Mouse (Mus musculus) stomach, embryonic 14.5 days (tissue): Measurements from ENCODE around the gene 2200002D01Rik. TPM values are rescaled to one million over a fixed set of nuclear protein-coding genes. Genes with fewer than 3 reads are reported as not detected.
A peak's percentile ranks its signal among the peaks of the same experiment; 100 is the strongest.

Experiments
- ATAC-seq: fragments of 200-750 bp; cut with Nextera tagmentation; 2 replicates; pipeline ENCODE4 v1.8.0; 2017; ENCODE audit warnings: low read depth, moderate TSS enrichment; ENCODE audit not compliant: insufficient number of reproducible peaks, insufficient read depth, low FRiP score
- H3K27ac ChIP-seq: fragments of 300-500 bp; sonication (generic); 2 replicates; pipeline ENCODE4 v1.5.1; 2014; ENCODE audit warnings: mild to moderate bottlenecking, low read length, moderate library complexity, mixed read lengths
- H3K27me3 ChIP-seq: fragments of 300-500 bp; sonication (generic); 2 replicates; pipeline ENCODE4 v1.6.1; 2014; ENCODE audit warnings: low read length, control low read depth, mixed read lengths; ENCODE audit not compliant: control insufficient read depth, insufficient read depth
- H3K36me3 ChIP-seq: fragments of 300-500 bp; sonication (generic); 2 replicates; pipeline ENCODE4 v1.6.1; 2014; ENCODE audit warnings: mild to moderate bottlenecking, control low read depth, low read length, moderate library complexity, mixed read lengths; ENCODE audit not compliant: control insufficient read depth, insufficient read depth
- H3K4me1 ChIP-seq: fragments of 300-500 bp; sonication (generic); 2 replicates; pipeline ENCODE4 v1.6.1; 2014; ENCODE audit warnings: low read length, control low read depth, mixed read lengths; ENCODE audit not compliant: control insufficient read depth, insufficient read depth
- H3K4me2 ChIP-seq: fragments of 300-500 bp; sonication (generic); replicated peaks from 2 replicates; pipeline ENCODE4 v1.6.1; 2014; ENCODE audit warnings: low read depth, low read length, control low read depth
- H3K4me3 ChIP-seq: fragments of 300-500 bp; sonication (generic); 2 replicates; pipeline ENCODE4 v1.5.1; 2014; ENCODE audit warnings: low read depth, low read length, control low read depth
- H3K9ac ChIP-seq: fragments of 300-500 bp; sonication (generic); replicated peaks from 2 replicates; pipeline ENCODE4 v1.6.1; 2014; ENCODE audit warnings: low read depth, mild to moderate bottlenecking, control low read depth, low read length, moderate library complexity, mixed read lengths
- H3K9me3 ChIP-seq: fragments of 300-500 bp; sonication (generic); 2 replicates; pipeline ENCODE4 v1.6.1; 2016; ENCODE audit warnings: low read depth, low read length, control low read depth; ENCODE audit not compliant: control insufficient read depth
- WGBS: fragments of 180-500 bp; shearing (Covaris S2); extraction: QIAGEN DNeasy Blood & Tissue Kit; methylation state at CpG from one replicate; pipeline ENCODE4 v1.1.7; 2014; 5-methylcytosine and 5-hydroxymethylcytosine counted together
- polyA plus RNA-seq: library from polyadenylated mRNA; unstranded; fragments of >200 nt; fragmentation: Nextera tagmentation; extraction: Ambion mirVana; gene quantifications from 2 replicates; pipeline ENCODE4 v1.2.1, GENCODE M21; 2014

The 2200002D01Rik gene
- 35.0 and 36.6 TPM in 2 replicates for polyA plus RNA-seq

- Histone ChIP-seq H3K27ac (peak within 1 kb of the TSS; percentile 46), H3K9ac (peak within 1 kb of the TSS; percentile 30), H3K4me1 (peaks cover 24% of the 10 kb centered on the region), H3K9me3 (no peaks in the 10 kb centered on the region), H3K4me2 (peak within 1 kb of the TSS; percentile 45), H3K4me3 (peak within 1 kb of the TSS; percentile 23), H3K27me3 (no peaks in the 10 kb centered on the region), H3K36me3 (peaks cover 10% of the 10 kb centered on the region)
- WGBS, result 22% methylated on average over 20 of the region's 20 CpGs
- ATAC-seq, result peak; percentile 70
Measured at GRCm38 (mm10) chr7:29248261-29248841, at the start of gene 2200002D01Rik. Gene 2200002D01Rik (minus strand): TSS chr7:29248466.

GRCm38 (mm10) chr7:29296998-29297397 is 48.7 kb upstream of the 2200002D01Rik start:
- no peak overlapping the region for H3K9ac ChIP-seq
- ATAC-seq, result no peak
- H3K27me3 ChIP-seq, result no peaks in the 10 kb centered on the region
- H3K9me3 ChIP-seq, result no peaks in the 10 kb centered on the region
- H3K4me1 ChIP-seq, result peaks cover 17% of the 10 kb centered on the region
- H3K27ac ChIP-seq, result no peak overlapping the region
- 9% methylated on average over 10 of the region's 10 CpGs for WGBS
- H3K36me3 ChIP-seq, result no peaks in the 10 kb centered on the region
- no peak overlapping the region for H3K4me3 ChIP-seq
- no peak overlapping the region for H3K4me2 ChIP-seq

GRCm38 (mm10) chr7:29295861-29296647 is 47.8 kb upstream of the 2200002D01Rik start:
- no peak for ATAC-seq
- Histone ChIP-seq H3K4me1 (peaks cover 25% of the 10 kb centered on the region), H3K27ac (no peak overlapping the region), H3K9ac (no peak overlapping the region), H3K4me2 (no peak overlapping the region), H3K27me3 (no peaks in the 10 kb centered on the region), H3K4me3 (no peak overlapping the region), H3K36me3 (no peaks in the 10 kb centered on the region), H3K9me3 (no peaks in the 10 kb centered on the region)
- 73% methylated on average over 24 of the region's 24 CpGs for WGBS

- no peak for ATAC-seq
- Histone ChIP-seq H3K27me3 (no peaks in the 10 kb centered on the region), H3K4me2 (no peak overlapping the region), H3K9me3 (no peaks in the 10 kb centered on the region), H3K27ac (no peak overlapping the region), H3K9ac (no peak overlapping the region), H3K4me3 (no peak overlapping the region), H3K4me1 (peaks cover 36% of the 10 kb centered on the region), H3K36me3 (no peaks in the 10 kb centered on the region)
- WGBS, result 73% methylated on average over 13 of the region's 13 CpGs
Measured at GRCm38 (mm10) chr7:29294111-29294761, 46.0 kb upstream of the 2200002D01Rik start.

- H3K27me3 ChIP-seq, result no peaks in the 10 kb centered on the region
- H3K4me1 ChIP-seq, result peaks cover 36% of the 10 kb centered on the region
- no peaks in the 10 kb centered on the region for H3K36me3 ChIP-seq
- ATAC-seq, result no peak
- H3K4me2 ChIP-seq, result 0 out of 2 replicates have a peak overlapping the region, but pooled peaks have one; percentile 12
- H3K9ac ChIP-seq, result no peak overlapping the region
- H3K27ac ChIP-seq, result peak overlapping the region; percentile 82
- H3K4me3 ChIP-seq, result no peak overlapping the region
- WGBS, result 29% methylated on average over 19 of the region's 19 CpGs
- H3K9me3 ChIP-seq, result no peaks in the 10 kb centered on the region
Measured at GRCm38 (mm10) chr7:29293131-29294065, 45.1 kb upstream of the 2200002D01Rik start.

GRCm38 (mm10) chr7:29292458-29293098 is 44.3 kb upstream of the 2200002D01Rik start:
- WGBS, result 18% methylated on average over 8 of the region's 8 CpGs
- no peak for ATAC-seq
- Histone ChIP-seq H3K4me2 (peak overlapping the region; percentile 22; the same call in 1 of the 2 replicates), H3K4me3 (no peak overlapping the region), H3K4me1 (peaks cover 36% of the 10 kb centered on the region), H3K9me3 (no peaks in the 10 kb centered on the region), H3K36me3 (no peaks in the 10 kb centered on the region), H3K27ac (peak overlapping the region; percentile 82), H3K9ac (no peak overlapping the region), H3K27me3 (no peaks in the 10 kb centered on the region)

GRCm38 (mm10) chr7:29291616-29292457 is 43.6 kb upstream of the 2200002D01Rik start:
- no peaks in the 10 kb centered on the region for H3K36me3 ChIP-seq
- H3K4me3 ChIP-seq, result peak overlapping the region; percentile 17
- peak overlapping the region; percentile 82 for H3K4me2 ChIP-seq
- no peaks in the 10 kb centered on the region for H3K9me3 ChIP-seq
- no peak overlapping the region for H3K9ac ChIP-seq
- no peaks in the 10 kb centered on the region for H3K27me3 ChIP-seq
- WGBS, result 14% methylated on average over 7 of the region's 7 CpGs
- ATAC-seq, result peak; percentile 23; the same call in 1 of the 2 replicates
- H3K4me1 ChIP-seq, result peaks cover 36% of the 10 kb centered on the region
- peak overlapping the region; percentile 90 for H3K27ac ChIP-seq
